Mouse (Mus musculus): Measurements from ENCODE around the gene Itpr1.

Itpr1 gene

GRCm38 (mm10) chr6:108397956-108398355 lies 185.1 kb downstream of the Itpr1 start:
- DNase-seq (ENCODE audit: low spot score): peak; percentile 67

GRCm38 (mm10) chr6:108401412-108401955 lies 188.6 kb downstream of the Itpr1 start:
- no peak for DNase-seq (ENCODE audit: low spot score)

GRCm38 (mm10) chr6:108404736-108405135 lies 191.8 kb downstream of the Itpr1 start:
- peak; percentile 44 for DNase-seq (ENCODE audit: low spot score)

GRCm38 (mm10) chr6:108408053-108408452 lies 195.2 kb downstream of the Itpr1 start:
- peak; percentile 92 for DNase-seq (ENCODE audit: low spot score)

- DNase-seq (ENCODE audit: low spot score): no peak
These were observed 195.8 kb downstream of the Itpr1 start for GRCm38 (mm10) chr6:108408726-108409125.

- DNase-seq (ENCODE audit: low spot score): no peak
These were observed 197.9 kb downstream of the Itpr1 start for GRCm38 (mm10) chr6:108410771-108411170.

- no peak for DNase-seq (ENCODE audit: low spot score)
These were observed 198.3 kb downstream of the Itpr1 start for GRCm38 (mm10) chr6:108411201-108411600.

- DNase-seq (ENCODE audit: low spot score): peak; percentile 41
These were observed 200.1 kb downstream of the Itpr1 start for GRCm38 (mm10) chr6:108413006-108413405.

GRCm38 (mm10) chr6:108413593-108413992 lies 200.7 kb downstream of the Itpr1 start:
- DNase-seq (ENCODE audit: low spot score): no peak

- DNase-seq (ENCODE audit: low spot score): no peak
These were observed 203.0 kb downstream of the Itpr1 start for GRCm38 (mm10) chr6:108415847-108416246.

GRCm38 (mm10) chr6:108417508-108417907 lies 204.6 kb downstream of the Itpr1 start:
- peak; percentile 87 for DNase-seq (ENCODE audit: low spot score)

- DNase-seq (ENCODE audit: low spot score): no peak
These were observed 205.3 kb downstream of the Itpr1 start for GRCm38 (mm10) chr6:108418218-108418617.

- no peak for DNase-seq (ENCODE audit: low spot score)
These were observed 212.1 kb downstream of the Itpr1 start for GRCm38 (mm10) chr6:108424749-108425584.

GRCm38 (mm10) chr6:108426789-108427188 lies 213.9 kb downstream of the Itpr1 start:
- DNase-seq (ENCODE audit: low spot score): peak; percentile 99

GRCm38 (mm10) chr6:108428383-108428782 lies 215.5 kb downstream of the Itpr1 start:
- no peak for DNase-seq (ENCODE audit: low spot score)

- DNase-seq (ENCODE audit: low spot score): no peak
These were observed 217.1 kb downstream of the Itpr1 start for GRCm38 (mm10) chr6:108429950-108430349.

GRCm38 (mm10) chr6:108431193-108431592 lies 218.3 kb downstream of the Itpr1 start:
- no peak for DNase-seq (ENCODE audit: low spot score)

GRCm38 (mm10) chr6:108432836-108433235 lies 219.9 kb downstream of the Itpr1 start:
- no peak for DNase-seq (ENCODE audit: low spot score)

GRCm38 (mm10) chr6:108434816-108435215 lies 221.9 kb downstream of the Itpr1 start:
- no peak for DNase-seq (ENCODE audit: low spot score)

- peak; percentile 45 for DNase-seq (ENCODE audit: low spot score)
These were observed 222.6 kb downstream of the Itpr1 start for GRCm38 (mm10) chr6:108435467-108435866.

- peak; percentile 80 for DNase-seq (ENCODE audit: low spot score)
These were observed 223.7 kb downstream of the Itpr1 start for GRCm38 (mm10) chr6:108436608-108437007.

- no peak for DNase-seq (ENCODE audit: low spot score)
These were observed 228.4 kb downstream of the Itpr1 start for GRCm38 (mm10) chr6:108441290-108441689.

- DNase-seq (ENCODE audit: low spot score): no peak
These were observed 229.4 kb downstream of the Itpr1 start for GRCm38 (mm10) chr6:108442291-108442690.

GRCm38 (mm10) chr6:108444435-108444834 lies 231.5 kb downstream of the Itpr1 start:
- DNase-seq (ENCODE audit: low spot score): peak; percentile 41
